Mouse (Mus musculus): ENCODE data around the gene Exoc6.

Gene Exoc6

DNA sequence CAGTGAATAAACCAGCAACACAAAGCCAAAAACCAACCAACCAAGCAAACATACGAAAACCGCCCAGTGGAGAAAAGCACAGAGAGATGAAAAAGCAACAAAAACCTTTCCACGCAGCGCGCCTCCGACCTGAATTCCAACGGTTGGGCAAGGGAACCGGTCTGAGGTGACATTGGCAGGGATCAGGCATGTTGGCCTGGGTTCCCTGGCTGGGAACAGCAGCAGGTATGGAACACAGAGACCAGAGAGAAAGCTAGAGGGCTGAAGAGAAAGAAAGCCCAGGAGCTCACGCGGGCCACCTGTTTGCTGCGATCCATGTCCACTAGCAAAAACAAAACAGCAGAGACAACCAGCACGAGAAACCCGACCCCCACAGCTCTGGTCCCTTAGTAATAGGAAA is 144.9 kb downstream of the Exoc6 start:
- DNase-seq, result no peak

DNA sequence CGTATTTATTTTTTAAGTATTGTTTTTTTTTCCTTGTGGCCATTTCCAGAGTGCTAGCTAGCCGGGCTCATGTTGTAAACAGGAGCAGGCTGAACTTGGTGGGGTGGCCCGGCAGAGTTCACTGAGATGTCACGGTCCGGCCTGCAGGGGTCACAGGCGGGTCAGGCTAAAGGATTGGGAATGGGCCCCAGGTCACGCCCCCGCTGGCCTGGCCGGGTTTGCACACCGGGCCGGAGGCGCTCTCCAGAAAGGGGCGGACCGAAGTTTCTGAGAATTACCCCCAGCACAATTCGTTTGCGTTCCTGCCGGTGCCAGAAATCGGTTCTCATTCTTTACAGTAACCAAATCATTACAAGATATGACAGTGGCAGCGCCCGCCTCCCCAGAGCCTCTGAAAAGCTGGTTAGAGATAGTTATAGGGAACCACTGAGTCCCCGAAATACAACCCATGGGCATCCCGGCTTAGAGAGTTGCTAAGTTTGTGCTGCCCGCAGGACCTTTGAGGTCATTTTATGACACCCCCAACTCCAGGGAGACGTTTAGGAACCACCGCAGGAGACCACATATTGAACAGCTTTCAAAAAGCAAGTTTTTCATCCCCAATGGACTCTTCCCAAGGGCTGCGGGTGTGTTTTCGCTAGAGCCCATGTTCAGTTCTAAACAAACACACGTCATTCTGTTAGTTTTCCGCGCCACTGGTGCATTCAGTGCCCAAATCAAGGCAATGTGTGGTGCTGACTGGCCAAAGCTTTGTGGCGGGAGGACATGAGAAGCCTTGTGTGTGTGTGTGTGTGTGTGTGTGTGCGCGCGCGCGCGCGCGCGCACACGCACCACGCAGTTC is 145.8 kb downstream of the Exoc6 start:
- peak; percentile 39 to 56 for DNase-seq

DNA sequence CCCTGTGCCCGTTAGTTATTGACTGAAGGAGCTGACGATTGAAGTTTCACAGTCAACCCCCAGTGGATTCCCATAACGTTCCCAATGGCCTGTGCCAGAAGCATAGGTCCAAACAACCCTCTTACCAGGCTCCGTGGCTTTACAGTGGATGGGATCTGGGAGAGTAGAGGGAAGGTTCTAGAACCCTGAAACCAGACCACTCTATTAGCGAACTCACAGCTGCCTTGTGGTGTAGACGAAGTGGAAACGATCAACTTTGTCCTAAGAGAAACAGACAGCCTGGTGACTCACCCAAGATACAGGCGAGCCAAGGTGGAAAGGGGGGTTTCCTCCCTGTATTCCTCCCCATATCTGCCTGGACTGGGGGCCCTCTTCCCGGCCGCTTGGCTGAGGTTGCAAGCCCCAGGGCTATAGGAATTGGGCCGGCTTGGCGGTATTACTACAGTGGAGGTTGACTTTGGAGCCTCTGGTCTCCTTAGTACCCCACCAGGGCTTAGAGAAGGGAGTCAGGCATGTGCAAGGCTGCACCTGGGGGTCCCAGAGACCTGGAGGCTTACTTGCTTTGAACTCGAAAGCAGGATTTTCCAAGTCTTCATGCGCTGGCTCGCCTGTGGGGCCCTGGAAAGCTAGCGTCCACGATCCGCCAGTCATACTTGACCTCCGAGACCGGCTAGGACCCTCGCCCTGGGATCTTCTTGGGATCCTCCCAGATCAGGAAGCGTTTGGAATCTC is 146.6 kb downstream of the Exoc6 start:
- DNase-seq, result no peak

DNA sequence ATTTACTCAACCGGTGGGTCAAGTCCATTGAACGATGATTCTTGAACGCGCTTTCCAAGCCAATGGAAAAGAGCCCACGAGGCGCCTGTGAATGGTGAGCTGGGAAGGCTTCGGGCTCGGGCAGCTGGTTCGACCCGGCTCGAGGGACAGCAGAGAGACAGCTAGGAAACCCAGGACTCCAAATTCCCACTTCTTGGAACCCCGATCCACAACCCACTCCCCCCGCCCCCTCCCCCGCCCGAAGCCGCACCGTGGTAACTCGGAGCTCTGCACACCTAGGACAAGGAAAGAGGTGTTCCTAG is 147.1 kb downstream of the Exoc6 start:
- no peak for DNase-seq

DNA sequence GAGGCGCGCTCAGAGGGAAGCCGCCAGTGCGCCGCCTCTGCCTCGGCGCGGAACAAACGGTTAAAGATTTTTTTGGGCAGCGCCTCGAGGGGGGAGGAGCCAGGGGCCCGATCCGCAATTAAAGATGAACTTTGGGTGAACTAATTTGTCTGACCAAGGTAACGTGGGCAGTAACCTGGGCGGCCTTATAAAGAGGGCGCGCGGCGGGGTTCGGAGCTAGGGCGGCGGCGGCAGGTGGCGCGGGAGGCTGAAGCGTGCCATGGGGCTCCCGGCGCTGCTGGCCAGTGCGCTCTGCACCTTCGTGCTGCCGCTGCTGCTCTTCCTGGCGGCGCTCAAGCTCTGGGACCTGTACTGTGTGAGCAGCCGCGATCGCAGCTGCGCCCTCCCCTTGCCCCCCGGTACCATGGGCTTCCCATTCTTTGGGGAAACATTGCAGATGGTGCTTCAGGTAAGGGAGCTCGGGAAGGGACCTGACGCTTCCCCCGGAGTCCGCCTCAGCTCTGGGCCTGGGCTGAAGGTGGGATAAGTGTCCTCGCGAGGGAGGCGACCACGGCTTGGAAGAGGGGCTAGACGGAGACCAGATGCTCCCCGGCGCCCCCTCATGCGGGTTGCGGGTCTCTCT is 147.5 kb downstream of the Exoc6 start, which contains the start of gene Cyp26a1:
Cyp26a1 (plus strand) TSS at position 148 of the 622 bp plus-strand sequence.
- peak; percentile 45 to 63 for DNase-seq

DNA sequence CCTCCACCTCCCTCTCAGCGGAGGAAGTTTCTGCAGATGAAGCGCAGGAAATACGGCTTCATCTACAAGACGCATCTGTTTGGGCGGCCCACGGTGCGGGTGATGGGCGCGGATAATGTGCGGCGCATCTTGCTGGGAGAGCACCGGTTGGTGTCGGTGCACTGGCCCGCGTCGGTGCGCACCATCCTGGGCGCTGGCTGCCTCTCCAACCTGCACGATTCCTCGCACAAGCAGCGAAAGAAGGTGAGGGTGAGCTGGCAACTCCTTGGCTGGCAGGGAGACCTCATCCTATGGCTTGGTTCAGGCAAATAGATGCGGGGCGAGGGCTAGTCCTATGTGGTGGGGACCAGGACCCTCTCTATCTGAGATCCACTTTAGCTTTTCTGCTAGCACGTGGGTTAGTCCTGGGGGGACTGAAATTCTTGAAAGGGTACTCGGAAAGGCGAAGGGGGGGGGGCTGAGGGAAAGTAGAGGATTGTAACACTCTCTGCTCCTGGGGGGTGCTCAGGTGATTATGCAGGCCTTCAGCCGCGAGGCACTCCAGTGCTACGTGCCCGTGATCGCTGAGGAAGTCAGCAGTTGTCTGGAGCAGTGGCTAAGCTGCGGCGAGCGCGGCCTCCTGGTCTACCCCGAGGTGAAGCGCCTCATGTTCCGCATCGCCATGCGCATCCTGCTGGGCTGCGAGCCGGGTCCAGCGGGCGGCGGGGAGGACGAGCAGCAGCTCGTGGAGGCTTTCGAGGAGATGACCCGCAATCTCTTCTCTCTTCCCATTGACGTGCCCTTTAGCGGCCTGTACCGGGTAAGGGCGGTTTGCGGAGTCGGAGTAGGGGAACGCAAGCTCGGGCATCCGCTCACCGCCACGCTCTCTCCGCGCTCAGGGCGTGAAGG is 148.3 kb downstream of the Exoc6 start:
- DNase-seq, result peak; percentile 44 to 64

DNA sequence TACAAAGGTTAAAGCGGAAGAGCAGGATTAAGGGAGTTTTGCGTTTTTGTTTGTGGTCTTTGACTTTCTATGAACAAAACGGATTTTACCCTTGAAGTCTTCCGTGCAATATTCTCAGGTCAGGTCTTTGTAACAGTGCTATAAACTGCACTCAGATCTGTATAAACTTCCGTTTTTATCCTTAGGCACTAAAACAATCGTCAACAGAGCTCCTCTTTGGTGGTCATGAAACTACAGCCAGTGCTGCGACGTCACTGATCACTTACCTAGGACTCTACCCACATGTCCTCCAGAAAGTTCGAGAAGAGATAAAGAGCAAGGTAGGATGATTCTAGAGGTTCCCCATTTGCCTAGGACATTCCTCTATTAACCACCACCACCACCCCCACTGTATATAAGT is 149.5 kb downstream of the Exoc6 start:
- no peak for DNase-seq

DNA sequence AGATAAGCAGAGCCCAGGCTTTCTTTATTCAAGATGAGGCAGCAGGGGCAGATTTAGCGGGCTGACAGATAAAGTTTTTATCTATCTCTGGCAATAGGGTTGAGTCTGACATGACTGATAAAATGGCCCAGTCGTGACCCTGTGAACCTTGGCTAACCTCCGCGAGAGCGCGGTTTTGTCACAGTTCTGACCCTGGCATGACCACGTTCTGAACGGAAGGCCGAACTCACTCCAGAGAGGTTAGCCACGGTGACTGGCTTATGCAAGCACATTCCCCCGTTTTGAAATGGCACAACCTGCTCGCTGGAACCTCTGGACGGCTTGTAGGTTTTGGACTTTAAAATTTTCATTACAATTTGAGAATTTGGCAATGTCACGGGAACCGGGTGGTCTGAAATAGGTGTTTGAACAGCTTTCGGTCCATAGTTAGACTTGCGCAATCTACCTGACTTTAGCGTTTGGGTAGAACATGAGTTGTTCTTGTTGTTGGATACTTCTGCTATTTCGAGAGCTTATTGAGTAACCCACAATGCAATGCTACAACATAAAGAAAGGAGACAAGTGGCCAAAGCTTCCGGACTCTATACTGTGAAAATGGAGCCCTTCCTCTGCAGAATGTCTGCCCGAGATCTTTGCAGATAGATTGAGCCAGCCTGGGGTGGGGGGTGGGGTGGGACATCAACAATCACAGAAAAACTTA is 152.3 kb downstream of the Exoc6 start:
- DNase-seq, result no peak

DNA sequence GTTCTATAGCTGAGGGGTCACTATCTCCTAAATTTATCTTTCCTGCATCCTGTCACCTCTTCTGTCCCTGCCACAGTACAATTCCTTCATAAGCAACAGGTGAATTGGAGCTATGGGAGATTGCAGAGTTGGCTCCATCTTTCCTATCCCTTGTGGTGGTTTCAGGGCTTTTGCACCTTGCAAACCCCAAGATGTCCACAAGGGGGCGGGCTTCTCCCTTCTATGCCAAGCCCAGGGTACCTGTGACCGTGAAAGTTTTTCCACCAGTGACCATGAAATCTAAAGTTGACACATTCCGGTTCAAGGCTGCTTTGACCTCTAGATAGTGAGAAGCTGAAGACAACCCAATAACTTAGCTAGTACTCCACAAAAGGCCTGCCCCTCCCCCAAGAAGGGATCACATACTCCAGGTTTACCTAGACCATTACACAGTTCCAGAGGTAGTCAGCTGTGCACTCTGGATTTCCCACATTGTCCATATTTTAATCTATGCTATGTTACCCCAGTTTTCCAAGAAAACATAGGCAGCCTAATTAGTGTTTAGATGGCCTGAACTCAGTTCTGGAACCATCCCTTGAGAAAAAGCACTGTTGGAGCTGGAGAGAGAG is 153.8 kb downstream of the Exoc6 start:
- DNase-seq, result peak; percentile 87 to 89

DNA sequence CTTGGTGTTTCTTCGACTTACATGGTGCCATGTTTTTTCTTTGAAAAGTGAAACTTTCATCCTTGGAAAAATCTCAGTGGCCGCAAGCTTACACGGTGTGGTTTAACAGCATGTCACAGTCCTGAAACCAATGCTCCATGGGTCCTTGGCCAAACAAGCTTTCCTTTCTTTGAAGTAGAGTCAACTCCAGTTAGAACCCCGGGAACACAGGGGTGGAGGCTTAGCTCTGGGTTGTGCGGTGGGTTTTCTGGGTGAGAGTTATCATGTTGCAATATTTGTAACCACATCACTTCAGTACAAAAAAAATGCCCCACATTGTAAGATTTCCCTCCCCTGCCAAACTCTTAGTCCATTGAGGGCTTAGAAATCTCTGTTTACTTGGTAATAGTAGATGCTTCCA is 155.5 kb downstream of the Exoc6 start:
- no peak for DNase-seq

DNA sequence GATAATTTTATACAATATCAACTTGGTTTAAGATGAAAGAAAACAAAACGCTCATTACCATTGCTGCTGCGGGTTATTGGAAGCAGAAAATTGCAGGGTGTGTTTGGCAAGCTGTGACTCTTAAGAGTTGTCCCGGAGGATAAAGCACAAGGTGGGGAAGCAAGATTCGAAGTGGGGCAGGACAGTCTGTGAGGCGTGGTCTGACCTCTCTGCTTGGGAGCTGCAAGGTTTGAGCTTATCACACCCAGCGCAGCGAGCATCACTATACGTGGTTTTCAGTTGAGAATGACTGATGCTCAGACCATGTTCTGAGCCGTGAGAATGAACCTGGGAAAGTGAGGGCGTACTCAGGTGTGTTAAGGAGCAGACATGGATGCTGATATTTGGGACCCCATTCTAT is 164.5 kb downstream of the Exoc6 start:
- no peak for DNase-seq

DNA sequence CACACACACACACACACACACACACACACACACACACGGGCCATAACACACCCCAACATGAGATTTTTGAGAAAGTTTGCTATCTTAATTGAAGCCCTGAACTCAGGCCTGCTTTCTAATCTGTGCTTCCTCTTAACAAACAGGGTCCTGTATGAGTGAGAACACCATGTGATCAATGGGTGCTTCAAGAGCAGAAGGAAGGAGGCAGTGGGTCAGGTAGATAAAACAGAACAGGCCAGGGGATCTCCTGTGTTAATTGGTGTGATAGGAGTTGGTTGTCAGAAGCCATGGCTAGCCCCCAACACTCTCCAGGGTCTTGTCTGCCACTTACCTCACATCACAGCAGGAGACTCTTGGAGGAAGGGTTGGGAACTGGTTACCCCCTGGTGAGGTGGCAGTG is 165.8 kb downstream of the Exoc6 start:
- no peak for DNase-seq

DNA sequence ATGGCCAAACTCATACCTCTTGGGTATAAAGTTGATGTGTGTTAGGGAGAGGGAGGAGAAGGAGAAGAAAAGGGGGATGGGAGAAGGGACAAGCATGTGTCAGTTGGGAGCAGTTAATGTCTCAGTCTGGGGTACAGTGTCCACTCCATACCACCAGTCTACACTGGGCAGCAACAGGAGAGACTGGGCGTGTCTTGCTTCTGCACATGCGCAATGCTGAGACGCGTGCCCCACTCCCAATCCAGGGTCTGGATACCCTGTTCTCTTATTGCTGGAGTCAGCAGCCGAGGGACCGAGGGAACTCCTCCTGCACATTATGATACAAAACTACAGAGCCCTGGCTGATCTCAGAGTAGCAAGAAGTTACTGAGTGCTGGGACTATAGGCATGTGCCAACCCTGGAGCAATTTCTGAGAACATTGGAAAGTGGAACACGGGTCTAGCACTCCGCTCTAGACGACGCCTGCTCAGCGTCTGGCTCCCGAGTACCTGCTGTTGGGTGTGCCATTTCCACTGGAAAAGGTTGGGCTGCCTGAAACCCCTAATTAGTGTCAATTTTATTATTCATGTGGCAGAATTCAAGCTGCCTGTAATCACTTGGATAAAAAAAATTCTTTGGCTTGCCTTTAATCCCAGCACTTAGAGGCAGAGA is 166.4 kb downstream of the Exoc6 start:
- no peak for DNase-seq

DNA sequence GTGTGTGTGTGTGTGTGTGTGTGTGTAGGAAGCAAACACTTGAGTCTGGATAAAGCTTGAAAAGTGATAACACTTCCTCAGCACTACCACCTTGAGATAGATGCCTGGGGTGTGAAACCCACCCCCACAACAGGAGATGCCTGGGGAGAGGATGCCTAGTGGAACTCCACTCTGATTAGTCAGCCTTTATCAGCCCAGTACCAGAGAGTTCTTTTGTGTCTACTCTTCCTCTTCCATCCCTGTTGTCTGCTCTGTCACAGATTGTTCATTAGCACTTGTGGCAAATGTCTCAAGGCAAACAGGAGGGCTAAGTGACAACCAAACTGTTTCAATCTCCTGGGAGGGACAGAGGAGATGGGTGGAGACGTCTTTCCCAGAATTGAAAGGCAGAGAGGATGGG is 168.9 kb downstream of the Exoc6 start:
- DNase-seq, result no peak

DNA sequence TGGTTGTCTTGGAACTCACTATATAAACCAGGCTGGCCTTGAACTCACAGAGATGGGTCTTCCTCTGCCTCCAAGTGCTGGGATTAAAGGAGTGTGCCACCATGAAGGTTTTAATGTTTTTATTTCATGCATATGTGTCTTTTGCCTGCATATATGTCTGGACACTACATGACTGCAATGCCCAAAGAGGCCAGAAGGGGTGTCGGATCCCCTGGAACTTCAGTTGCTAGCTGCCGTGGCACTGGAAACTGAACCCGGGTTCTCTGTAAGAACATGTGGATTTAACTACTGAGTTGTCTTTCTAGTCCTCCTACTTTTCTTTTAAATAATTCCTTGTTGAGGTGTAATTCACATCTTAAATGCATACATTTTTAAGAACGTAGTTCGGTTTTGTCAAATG is 174.4 kb downstream of the Exoc6 start:
- no peak for DNase-seq

DNA sequence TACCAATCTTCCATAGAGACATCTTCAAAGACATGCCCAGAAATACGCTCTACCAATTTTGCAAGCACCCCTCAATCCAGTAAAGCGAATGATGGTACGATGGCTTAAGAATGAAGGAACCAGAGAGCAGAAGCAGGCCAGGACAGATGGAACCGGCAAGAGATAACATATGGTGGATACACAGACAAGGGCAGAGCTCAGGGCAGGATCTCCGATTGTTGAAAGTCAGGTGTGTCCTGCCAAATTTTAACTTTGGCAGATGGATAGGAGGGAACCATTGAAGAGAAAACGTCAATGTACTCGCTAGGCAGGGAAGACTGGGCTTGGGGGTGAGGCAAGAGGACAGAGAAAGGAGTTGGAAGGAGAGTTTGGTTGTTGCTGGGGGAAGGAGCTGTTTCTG is 176.4 kb downstream of the Exoc6 start:
- DNase-seq, result no peak

DNA sequence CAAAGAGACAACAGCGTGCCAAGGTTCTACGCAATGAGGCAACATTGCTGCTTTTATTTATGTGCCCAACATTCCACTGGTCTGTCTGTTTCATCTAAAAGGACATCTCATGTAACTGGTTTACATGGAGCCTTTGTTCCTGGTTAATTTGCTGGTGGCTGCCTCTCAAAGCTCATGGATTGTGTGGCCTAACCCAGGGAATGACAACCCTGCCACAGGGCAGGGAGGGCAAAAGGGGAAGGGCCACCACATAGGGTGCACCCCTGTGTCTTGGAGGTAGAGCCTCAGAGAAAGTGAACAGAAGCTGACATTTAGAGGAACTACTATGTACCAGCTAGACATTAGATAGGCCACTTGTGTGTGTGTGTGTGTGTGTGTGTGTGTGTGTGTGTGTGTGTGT is 177.1 kb downstream of the Exoc6 start:
- no peak for DNase-seq
